1 mouse cellular context compared by ENCODE assay signal in genomic region chr7:48861796-48862195, GRCm38 (mm10).
A peak's percentile ranks its signal among the peaks of the same experiment; 100 is the strongest.
TF ChIP-seq lines count a peak whose summit lies in the region.

No protein-coding gene starts in this region.

TF ChIP-seq in MEL, 35 proteins besides CTCF, POLR2A, EP300 and RAD21:
- 0 out of 2 replicates have a peak, but pooled peaks have one; percentile 29 for TF ChIP-seq GATA1 (IDR thresholded peaks at IDR 0.05; ENCODE audit: low read depth, low read length)
- peak; percentile 99 for TF ChIP-seq ZKSCAN1 (IDR thresholded peaks at IDR 0.05; ENCODE audit: low read depth, low read length)
- TF ChIP-seq KAT2A (conservative IDR thresholded peaks at IDR 0.05; ENCODE audit: low read depth, low read length) = no peak
- TF ChIP-seq TCF12 (IDR thresholded peaks at IDR 0.05; ENCODE audit: low read depth, low read length) = peak; percentile 51; the same call in 1 of the 2 replicates
